ENCODE assay signal across 12 mouse cellular contexts in the genomic region with DNA sequence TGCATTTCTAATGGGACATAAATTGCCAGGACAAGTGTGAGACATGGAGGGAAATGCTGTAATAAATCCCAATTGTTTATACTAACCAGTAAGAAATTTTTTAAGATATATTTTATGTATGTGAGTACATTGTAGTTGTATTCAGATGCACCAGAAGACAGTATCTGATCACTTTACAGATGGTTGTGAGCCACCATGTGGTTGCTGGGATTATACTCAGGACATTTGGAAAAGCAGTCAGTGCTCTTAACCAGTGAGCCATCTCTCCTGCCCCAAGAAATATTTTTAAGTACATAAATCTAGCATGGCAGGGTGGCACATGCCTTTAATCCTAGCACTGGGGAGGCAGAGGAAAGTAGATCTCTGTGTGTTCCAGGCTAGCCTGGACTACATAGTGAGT.
"Had no signal": no experiment of that assay in that cellular context is flagged by ENCODE, and none has a peak within 500 bp of the region (broad histone marks: within the 10 kb centered on the region; RNA-seq: fewer than 3 reads in every experiment).

No protein-coding gene starts in this region.

- DNase-seq: right cerebral cortex, adult 18-20 months; right cerebral cortex, postnatal 25 days; thymus, postnatal 36 days had no signal

- H3K9me3 ChIP-seq: intestine, embryonic 15.5 days; kidney, embryonic 15.5 days; limb, embryonic 10.5 days; liver, embryonic 15.5 days; lung, embryonic 15.5 days; midbrain, embryonic 13.5 days; neural tube, embryonic 15.5 days had no signal

- H3K27ac ChIP-seq: intestine, embryonic 15.5 days; kidney, embryonic 15.5 days; limb, embryonic 10.5 days; liver, embryonic 15.5 days; lung, embryonic 15.5 days; midbrain, embryonic 13.5 days; neural tube, embryonic 15.5 days had no signal

- H3K9ac ChIP-seq: intestine, embryonic 15.5 days; kidney, embryonic 15.5 days; liver, embryonic 15.5 days; lung, embryonic 15.5 days; midbrain, embryonic 13.5 days; neural tube, embryonic 15.5 days had no signal

- H3K27me3 ChIP-seq: intestine, embryonic 15.5 days; kidney, embryonic 15.5 days; liver, embryonic 15.5 days; lung, embryonic 15.5 days; midbrain, embryonic 13.5 days; neural tube, embryonic 15.5 days had no signal

- H3K4me2 ChIP-seq: intestine, embryonic 15.5 days; kidney, embryonic 15.5 days; liver, embryonic 11.5 days; liver, embryonic 15.5 days; lung, embryonic 15.5 days; midbrain, embryonic 13.5 days; neural tube, embryonic 15.5 days had no signal

- H3K4me1 ChIP-seq: intestine, embryonic 15.5 days; kidney, embryonic 15.5 days; lung, embryonic 15.5 days; midbrain, embryonic 13.5 days; neural tube, embryonic 15.5 days had no signal

- ATAC-seq: intestine, embryonic 15.5 days; midbrain, embryonic 13.5 days had no signal

- H3K4me3 ChIP-seq: intestine, embryonic 15.5 days; kidney, embryonic 15.5 days; limb, embryonic 10.5 days; liver, embryonic 15.5 days; lung, embryonic 15.5 days; midbrain, embryonic 13.5 days; myocyte; neural tube, embryonic 15.5 days had no signal

- H3K36me3 ChIP-seq: intestine, embryonic 15.5 days; kidney, embryonic 15.5 days; limb, embryonic 10.5 days; liver, embryonic 15.5 days; lung, embryonic 15.5 days; midbrain, embryonic 13.5 days; neural tube, embryonic 15.5 days had no signal
